Mouse (Mus musculus): Measurements from ENCODE around the gene Pth2. TPM values are rescaled to one million over a fixed set of nuclear protein-coding genes. Genes with fewer than 3 reads are reported as not detected.

Gene Pth2
- total RNA-seq, 2 experiments from 2014 or later = not detected

DNA sequence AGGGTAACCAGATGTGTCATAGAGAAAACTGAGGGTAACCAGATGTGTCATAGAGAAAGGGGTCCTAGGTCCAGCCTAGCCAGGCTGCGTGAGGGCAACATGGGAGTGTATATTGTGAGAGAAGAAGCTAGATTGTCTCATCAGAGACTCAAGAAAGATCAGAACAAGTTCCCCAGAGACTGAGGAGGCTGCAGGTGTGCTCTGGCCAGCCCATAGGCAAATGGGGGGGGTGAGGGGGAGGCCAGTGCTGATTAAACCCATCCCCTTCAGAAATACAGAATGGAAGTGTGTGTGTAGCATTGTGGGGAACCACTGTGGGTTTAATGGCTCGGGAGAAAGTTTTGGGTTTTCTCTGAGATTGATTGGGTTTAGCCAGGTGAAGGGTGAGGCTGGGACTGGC lies 40.9 kb downstream of the Pth2 start:
- no peak for ATAC-seq (replicated peaks; ENCODE audit: low FRiP score, low TSS enrichment, poor library complexity, severe bottlenecking)

DNA sequence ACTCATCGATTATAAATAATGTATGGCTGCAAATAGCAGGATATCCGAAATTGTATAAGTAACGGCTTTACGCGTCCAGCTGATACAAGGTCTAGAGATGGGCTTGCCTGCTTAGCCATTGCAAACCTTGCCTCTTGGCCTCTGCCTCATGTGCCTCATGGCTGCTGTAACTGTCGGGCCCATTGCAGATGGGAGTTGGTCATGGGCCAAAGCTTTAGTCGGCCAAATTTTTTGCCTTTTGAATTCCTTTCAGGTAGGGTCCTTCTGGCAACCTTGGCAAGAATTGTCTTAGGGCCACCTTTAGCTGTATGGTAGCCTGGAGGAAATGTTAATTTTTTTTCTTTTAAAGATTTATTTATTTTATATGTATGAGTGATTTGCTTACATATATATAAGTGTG lies 44.0 kb downstream of the Pth2 start:
- ATAC-seq (replicated peaks; ENCODE audit: low FRiP score, low TSS enrichment, poor library complexity, severe bottlenecking) = no peak

DNA sequence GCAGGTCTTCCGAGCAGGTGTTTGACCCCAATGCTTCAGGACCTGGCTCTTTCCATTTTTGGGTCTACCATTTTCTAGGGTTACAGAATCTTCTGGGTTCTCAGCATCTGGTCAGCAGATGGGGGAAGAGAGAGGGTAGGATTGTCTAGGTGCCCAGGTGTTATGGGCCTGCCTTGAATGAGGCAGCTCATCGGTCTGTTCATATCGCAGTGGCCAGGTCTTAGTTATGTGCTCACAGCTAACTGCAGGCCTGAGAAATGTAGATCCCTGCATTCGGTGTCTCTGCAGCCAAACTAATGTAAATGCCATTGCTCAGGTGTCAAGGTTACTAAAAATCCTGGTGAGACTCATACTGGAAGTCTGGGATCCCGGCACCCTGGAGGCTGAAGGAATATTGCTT lies 45.6 kb downstream of the Pth2 start:
- no peak for ATAC-seq (replicated peaks; ENCODE audit: low FRiP score, low TSS enrichment, poor library complexity, severe bottlenecking)

GRCm38 (mm10) chr7:45228548-45228947 lies 47.8 kb downstream of the Pth2 start:
- no peak for ATAC-seq (replicated peaks; ENCODE audit: low FRiP score, low TSS enrichment, poor library complexity, severe bottlenecking)

DNA sequence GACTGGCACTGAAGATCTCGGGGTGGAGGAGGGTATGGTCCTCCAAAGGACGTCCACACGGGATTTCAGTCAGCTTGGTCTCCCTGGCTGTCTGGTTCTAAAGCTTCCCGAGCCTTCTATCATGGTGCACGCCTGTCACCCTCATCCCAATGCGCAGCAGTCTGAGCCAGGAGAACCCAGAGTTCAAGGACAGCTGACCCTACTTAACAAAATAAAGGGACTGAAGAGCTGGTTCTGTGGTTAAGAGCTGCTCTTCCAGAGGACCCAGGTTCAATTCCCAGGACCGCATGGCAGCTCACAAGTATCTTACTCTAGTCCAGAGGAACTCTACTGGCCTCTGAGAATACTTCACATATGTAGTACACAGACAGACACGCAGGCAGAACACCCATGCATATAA lies 48.3 kb downstream of the Pth2 start:
- ATAC-seq (replicated peaks; ENCODE audit: low FRiP score, low TSS enrichment, poor library complexity, severe bottlenecking) = no peak

DNA sequence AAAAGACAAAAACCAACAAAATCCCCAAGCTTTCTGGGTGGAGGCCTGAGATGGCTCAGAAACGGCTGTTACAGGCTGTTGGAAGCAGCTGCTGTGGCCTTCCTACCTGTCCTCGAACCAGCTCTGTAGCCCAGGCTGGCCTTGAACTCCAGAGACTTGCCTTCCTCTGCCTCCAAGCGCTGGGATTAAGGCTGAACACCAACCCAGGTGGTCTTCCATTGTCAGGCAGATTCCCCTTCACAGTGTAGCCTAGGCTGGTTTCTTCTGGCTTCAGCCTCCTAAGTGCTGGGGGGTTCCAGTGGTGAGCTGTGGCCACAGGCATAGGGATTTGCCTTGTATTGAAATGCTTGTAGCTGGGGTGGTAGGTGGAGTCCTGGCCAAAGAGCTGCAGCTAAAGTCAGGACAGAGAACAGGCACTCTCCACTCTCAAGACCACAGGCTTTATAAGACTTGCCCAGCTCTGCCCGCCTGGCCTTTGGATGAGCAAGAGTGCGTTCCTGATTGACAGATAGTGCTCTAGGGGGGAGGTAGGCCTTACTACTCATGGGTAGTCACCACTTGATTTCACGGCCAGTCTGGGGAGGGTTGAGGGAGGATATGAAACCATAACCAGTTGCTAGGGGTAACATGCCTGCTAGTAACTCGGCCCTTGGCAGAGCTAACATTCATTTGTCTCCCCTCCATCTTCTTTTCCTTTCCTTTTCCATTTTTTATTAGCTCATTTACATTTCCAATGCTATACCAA lies 48.8 kb downstream of the Pth2 start:
- no peak for ATAC-seq (replicated peaks; ENCODE audit: low FRiP score, low TSS enrichment, poor library complexity, severe bottlenecking)

- no peak for ATAC-seq (replicated peaks; ENCODE audit: low FRiP score, low TSS enrichment, poor library complexity, severe bottlenecking)
Observed at GRCm38 (mm10) chr7:45231192-45231591, 50.4 kb downstream of the Pth2 start.

Other genes with a start within 250 kb of the Pth2 start
Only the 30 nearest of the 34 such genes appear.
- gene Cpt1c, start 206.1 kb upstream of the Pth2 start, total RNA-seq (2014; fragmentation: Nextera tagmentation) = 4.1 and 11.5 TPM in 2 replicates
- gene Cpt1c, start 206.1 kb upstream of the Pth2 start, total RNA-seq (2017) = 0.91 and 1.3 TPM in 2 replicates
- 160 and 230 TPM in 2 replicates for gene Prmt1, start 194.4 kb upstream of the Pth2 start, total RNA-seq (2014; fragmentation: Nextera tagmentation)
- 132 and 171 TPM in 2 replicates for gene Prmt1, start 194.4 kb upstream of the Pth2 start, total RNA-seq (2017)
- 80.4 and 150 TPM in 2 replicates for gene Irf3, start 183.3 kb upstream of the Pth2 start, total RNA-seq (2014; fragmentation: Nextera tagmentation)
- gene Irf3, start 183.3 kb upstream of the Pth2 start, total RNA-seq (2017) = 84.3 and 104 TPM in 2 replicates
- 37.2 and 42.7 TPM in 2 replicates for gene Bcl2l12, start 182.3 kb upstream of the Pth2 start, total RNA-seq (2014; fragmentation: Nextera tagmentation)
- gene Bcl2l12, start 182.3 kb upstream of the Pth2 start, total RNA-seq (2017) = 15.5 and 25.6 TPM in 2 replicates
- 33.0 and 46.3 TPM in 2 replicates for gene Scaf1, start 164.6 kb upstream of the Pth2 start, total RNA-seq (2014; fragmentation: Nextera tagmentation)
- gene Scaf1, start 164.6 kb upstream of the Pth2 start, total RNA-seq (2017) = 7.2 and 10.2 TPM in 2 replicates
- gene Rras, start 163.0 kb upstream of the Pth2 start, total RNA-seq (2014; fragmentation: Nextera tagmentation) = 1.4 and 1.7 TPM in 2 replicates
- 1.3 and 1.6 TPM in 2 replicates for gene Rras, start 163.0 kb upstream of the Pth2 start, total RNA-seq (2017)
- 26.6 and 28.7 TPM in 2 replicates for gene Prr12, start 128.1 kb upstream of the Pth2 start, total RNA-seq (2014; fragmentation: Nextera tagmentation)
- 1.9 and 2.1 TPM in 2 replicates for gene Prr12, start 128.1 kb upstream of the Pth2 start, total RNA-seq (2017)
- gene Nosip, start 118.6 kb upstream of the Pth2 start, total RNA-seq (2014; fragmentation: Nextera tagmentation) = 27.8 and 55.1 TPM in 2 replicates
- 40.9 and 48.3 TPM in 2 replicates for gene Nosip, start 118.6 kb upstream of the Pth2 start, total RNA-seq (2017)
- gene Prrg2, start 118.3 kb upstream of the Pth2 start, total RNA-seq (2014; fragmentation: Nextera tagmentation) = 4.3 and 4.7 TPM in 2 replicates
- 3.5 and 6.2 TPM in 2 replicates for gene Prrg2, start 118.3 kb upstream of the Pth2 start, total RNA-seq (2017)
- 7.6 and 15.6 TPM in 2 replicates for gene Rcn3, start 88.8 kb upstream of the Pth2 start, total RNA-seq (2014; fragmentation: Nextera tagmentation)
- gene Rcn3, start 88.8 kb upstream of the Pth2 start, total RNA-seq (2017) = 16.7 and 23.0 TPM in 2 replicates
- 0.82 TPM in 1 of 2 replicates, not detected in the other for gene Fcgrt, start 77.1 kb upstream of the Pth2 start, total RNA-seq (2014; fragmentation: Nextera tagmentation)
- gene Fcgrt, start 77.1 kb upstream of the Pth2 start, total RNA-seq (2017) = 1.1 and 1.8 TPM in 2 replicates
- gene Rps11, start 56.6 kb upstream of the Pth2 start, total RNA-seq (2014; fragmentation: Nextera tagmentation) = 3,773 and 4,118 TPM in 2 replicates
- 1,409 and 1,705 TPM in 2 replicates for gene Rps11, start 56.6 kb upstream of the Pth2 start, total RNA-seq (2017)
- 4,705 and 4,844 TPM in 2 replicates for gene Rpl13a, start 52.2 kb upstream of the Pth2 start, total RNA-seq (2014; fragmentation: Nextera tagmentation)
- 4,178 and 4,889 TPM in 2 replicates for gene Rpl13a, start 52.2 kb upstream of the Pth2 start, total RNA-seq (2017)
- gene Gm45713, start 44.8 kb upstream of the Pth2 start, total RNA-seq (2014; fragmentation: Nextera tagmentation) = not detected in 2 replicates
- 0.61 TPM in 1 of 2 replicates, not detected in the other for gene Gm45713, start 44.8 kb upstream of the Pth2 start, total RNA-seq (2017)
- gene Flt3l, start 44.6 kb upstream of the Pth2 start, total RNA-seq (2014; fragmentation: Nextera tagmentation) = 35.8 and 48.2 TPM in 2 replicates
- 8.5 and 23.5 TPM in 2 replicates for gene Flt3l, start 44.6 kb upstream of the Pth2 start, total RNA-seq (2017)
- 135 and 148 TPM in 2 replicates for gene Pih1d1, start 26.7 kb upstream of the Pth2 start, total RNA-seq (2014; fragmentation: Nextera tagmentation)
- 39.0 and 61.3 TPM in 2 replicates for gene Pih1d1, start 26.7 kb upstream of the Pth2 start, total RNA-seq (2017)
- 69.0 and 84.8 TPM in 2 replicates for gene Aldh16a1, start 26.4 kb upstream of the Pth2 start, total RNA-seq (2014; fragmentation: Nextera tagmentation)
- gene Aldh16a1, start 26.4 kb upstream of the Pth2 start, total RNA-seq (2017) = 19.1 and 22.1 TPM in 2 replicates
- not detected in 2 replicates for gene Slc17a7, start 17.0 kb upstream of the Pth2 start, total RNA-seq (2014; fragmentation: Nextera tagmentation)
- not detected in 2 replicates for gene Slc17a7, start 17.0 kb upstream of the Pth2 start, total RNA-seq (2017)
- not detected in 2 replicates for gene Gfy, start 1.4 kb upstream of the Pth2 start, total RNA-seq (2014; fragmentation: Nextera tagmentation)
- gene Gfy, start 1.4 kb upstream of the Pth2 start, total RNA-seq (2017) = 1.9 TPM in 1 of 2 replicates, not detected in the other
- gene Ccdc155, start 23.9 kb downstream of the Pth2 start, total RNA-seq (2014; fragmentation: Nextera tagmentation) = 0.89 and 2.0 TPM in 2 replicates
- gene Ccdc155, start 23.9 kb downstream of the Pth2 start, total RNA-seq (2017) = 0.52 and 1.1 TPM in 2 replicates
- gene Dkkl1, start 31.2 kb downstream of the Pth2 start, total RNA-seq (2014; fragmentation: Nextera tagmentation) = 32.2 and 40.5 TPM in 2 replicates
- 16.4 and 32.1 TPM in 2 replicates for gene Dkkl1, start 31.2 kb downstream of the Pth2 start, total RNA-seq (2017)
- not detected in 2 replicates for gene Tead2, start 34.8 kb downstream of the Pth2 start, total RNA-seq (2014; fragmentation: Nextera tagmentation)
- gene Tead2, start 34.8 kb downstream of the Pth2 start, total RNA-seq (2017) = not detected in 2 replicates
- gene Cd37, start 58.1 kb downstream of the Pth2 start, total RNA-seq (2014; fragmentation: Nextera tagmentation) = 83.5 and 91.4 TPM in 2 replicates
- gene Cd37, start 58.1 kb downstream of the Pth2 start, total RNA-seq (2017) = 27.2 and 28.4 TPM in 2 replicates
- gene Slc6a16, start 60.1 kb downstream of the Pth2 start, total RNA-seq (2014; fragmentation: Nextera tagmentation) = not detected in 2 replicates
- not detected in 2 replicates for gene Slc6a16, start 60.1 kb downstream of the Pth2 start, total RNA-seq (2017)
- not detected in 2 replicates for gene Slc6a21, start 96.5 kb downstream of the Pth2 start, total RNA-seq (2014; fragmentation: Nextera tagmentation)
- gene Slc6a21, start 96.5 kb downstream of the Pth2 start, total RNA-seq (2017) = not detected in 2 replicates
- 0.22 and 0.54 TPM in 2 replicates for gene Trpm4, start 152.8 kb downstream of the Pth2 start, total RNA-seq (2014; fragmentation: Nextera tagmentation)
- gene Trpm4, start 152.8 kb downstream of the Pth2 start, total RNA-seq (2017) = 0.11 TPM in 1 of 2 replicates, not detected in the other
- not detected in 2 replicates for gene Hrc, start 154.3 kb downstream of the Pth2 start, total RNA-seq (2014; fragmentation: Nextera tagmentation)
- gene Hrc, start 154.3 kb downstream of the Pth2 start, total RNA-seq (2017) = not detected in 2 replicates
- 0.42 TPM in 1 of 2 replicates, not detected in the other for gene Ppfia3, start 186.0 kb downstream of the Pth2 start, total RNA-seq (2014; fragmentation: Nextera tagmentation)
- gene Ppfia3, start 186.0 kb downstream of the Pth2 start, total RNA-seq (2017) = 0.80 TPM in 1 of 2 replicates, not detected in the other
- 2.4 and 2.6 TPM in 2 replicates for gene Lin7b, start 189.6 kb downstream of the Pth2 start, total RNA-seq (2014; fragmentation: Nextera tagmentation)
- not detected in 2 replicates for gene Lin7b, start 189.6 kb downstream of the Pth2 start, total RNA-seq (2017)
- 350 and 415 TPM in 2 replicates for gene Snrnp70, start 214.7 kb downstream of the Pth2 start, total RNA-seq (2014; fragmentation: Nextera tagmentation)
- gene Snrnp70, start 214.7 kb downstream of the Pth2 start, total RNA-seq (2017) = 478 and 585 TPM in 2 replicates